Mouse (Mus musculus) gastrocnemius, postnatal 10 days (tissue): Measurements from ENCODE around the gene Vmn2r66. TPM values are rescaled to one million over a fixed set of nuclear protein-coding genes. Genes with fewer than 3 reads are reported as not detected.

Source experiments
- DNase-seq: peaks from one replicate; pipeline ENCODE4 v3.0.0; 2021; ENCODE audit warnings: mixed read lengths
- long read RNA-seq, 2 experiments: library from polyadenylated mRNA; stranded (forward); transcript quantifications; one replicate each; pipeline ENCODE4 v2.0.0; 2021
- total RNA-seq, 2 experiments: library from RNA; stranded (reverse); gene quantifications; 2 replicates each; pipeline ENCODE4 v1.2.3; 2021

The Vmn2r66 gene
- not detected for total RNA-seq
- long read RNA-seq, experiment 1, result 0 reads
- long read RNA-seq, experiment 2, result 0 reads

DNA sequence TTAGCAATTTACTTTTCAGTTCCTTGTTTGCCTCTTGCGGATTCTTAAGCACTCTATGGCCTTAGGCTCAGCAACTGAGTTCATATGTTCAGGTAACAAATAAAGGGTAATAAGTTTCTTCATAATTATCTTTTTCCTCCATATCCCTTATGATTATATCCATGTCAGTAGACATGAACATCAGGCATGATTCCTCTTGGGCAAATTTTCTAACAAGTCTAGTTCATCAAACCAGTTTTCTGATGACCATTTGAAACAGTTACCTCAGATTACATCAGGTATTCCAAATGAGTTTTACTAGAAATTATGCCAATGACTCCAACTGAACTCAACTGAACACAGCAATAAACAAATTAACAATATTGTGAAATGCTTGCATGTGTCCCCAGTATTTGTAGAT is at the start of gene Vmn2r66:
Vmn2r66 (minus strand) TSS at position 101 of the 400 bp plus-strand sequence.
- DNase-seq, result no peak

DNA sequence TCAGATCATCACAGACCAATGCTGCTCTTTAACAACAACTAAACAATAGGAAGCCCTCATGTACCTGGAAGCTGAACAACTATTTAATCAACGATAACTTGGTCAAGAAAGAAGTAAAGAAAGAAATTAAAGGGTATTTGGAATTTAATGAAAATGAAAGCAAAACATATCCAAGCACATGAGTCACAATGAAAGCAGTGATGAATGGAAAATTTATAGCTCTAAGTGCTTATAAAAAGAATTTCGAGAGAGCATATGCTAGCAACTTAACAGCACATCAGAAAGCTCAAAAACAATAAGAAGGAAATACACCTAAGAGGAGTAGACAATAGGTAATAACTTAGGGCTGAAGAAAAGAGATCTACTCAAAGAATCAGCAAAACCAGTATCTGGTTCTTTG is 15.4 kb downstream of the Vmn2r66 start:
- no peak for DNase-seq

DNA sequence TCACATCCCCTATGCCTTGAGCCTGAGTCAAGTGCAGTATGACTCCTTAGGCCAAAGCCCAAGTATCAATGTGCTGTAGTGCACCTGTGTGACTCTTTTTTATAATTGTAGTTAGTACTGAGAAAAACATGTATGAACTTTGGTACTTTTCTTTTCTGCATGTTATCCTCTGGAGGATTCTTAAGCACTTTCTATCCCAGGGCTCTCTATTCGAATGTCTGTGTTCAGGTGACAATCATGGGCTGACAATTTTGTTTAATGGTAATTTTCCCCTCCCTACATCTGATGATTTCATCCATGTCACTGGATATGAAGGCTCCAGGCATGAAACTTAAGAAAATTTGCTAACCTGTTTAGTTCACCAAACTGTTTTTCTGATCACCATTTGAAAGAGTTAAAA is 48.1 kb downstream of the Vmn2r66 start, which contains the start of gene Vmn2r65:
Vmn2r65 (minus strand) TSS at position 101 of the 400 bp plus-strand sequence.
- DNase-seq, result no peak

Other genes with a start within 250 kb of the Vmn2r66 start
- gene Olfr291, start 158.7 kb downstream of the Vmn2r66 start, total RNA-seq, result not detected
- not detected for gene Vmn2r65, start 48.2 kb downstream of the Vmn2r66 start, total RNA-seq
- not detected for gene Vmn2r67, start 143.7 kb upstream of the Vmn2r66 start, total RNA-seq
- gene Vmn2r68, start 225.5 kb upstream of the Vmn2r66 start, total RNA-seq, result not detected